Mouse (Mus musculus): ENCODE results near the gene Cilp2. TPM values are rescaled to one million over a fixed set of nuclear protein-coding genes. Genes with fewer than 3 reads are reported as not detected.
A peak's percentile ranks its signal among the peaks of the same experiment; 100 is the strongest.

Gene Cilp2
- polyA plus RNA-seq, 1 experiment from 2014 or later, result 0.35 TPM

- H3K27me3 ChIP-seq (ENCODE audit: control insufficient read depth, insufficient read depth, low read length), result no peaks in the 10 kb centered on the region
- H3K4me2 ChIP-seq (ENCODE audit: low read depth, low read length, severe bottlenecking), result no peak overlapping the region
- H3K36me3 ChIP-seq (ENCODE audit: control insufficient read depth, insufficient read depth, low read length), result no peaks in the 10 kb centered on the region; the same call in 1 of the 2 replicates
- WGBS, result 58% methylated on average over 4 of the region's 4 CpGs
- no peak for ATAC-seq (replicated peaks; ENCODE audit: low FRiP score)
- no peak for DNase-seq (ENCODE audit: low spot score)
- no peaks in the 10 kb centered on the region for H3K9me3 ChIP-seq (ENCODE audit: control insufficient read depth, low read length)
- H3K4me3 ChIP-seq (ENCODE audit: low read depth, low read length), result no peak overlapping the region
- no peaks in the 10 kb centered on the region for H3K4me1 ChIP-seq (replicated peaks; ENCODE audit: control insufficient read depth, insufficient read depth, low read length)
- no peak overlapping the region for H3K27ac ChIP-seq (ENCODE audit: low read depth, low read length)
- no peak overlapping the region for H3K9ac ChIP-seq (ENCODE audit: low read length)
These were observed 26.7 kb downstream of the Cilp2 start for GRCm38 (mm10) chr8:69860807-69861206.

DNA sequence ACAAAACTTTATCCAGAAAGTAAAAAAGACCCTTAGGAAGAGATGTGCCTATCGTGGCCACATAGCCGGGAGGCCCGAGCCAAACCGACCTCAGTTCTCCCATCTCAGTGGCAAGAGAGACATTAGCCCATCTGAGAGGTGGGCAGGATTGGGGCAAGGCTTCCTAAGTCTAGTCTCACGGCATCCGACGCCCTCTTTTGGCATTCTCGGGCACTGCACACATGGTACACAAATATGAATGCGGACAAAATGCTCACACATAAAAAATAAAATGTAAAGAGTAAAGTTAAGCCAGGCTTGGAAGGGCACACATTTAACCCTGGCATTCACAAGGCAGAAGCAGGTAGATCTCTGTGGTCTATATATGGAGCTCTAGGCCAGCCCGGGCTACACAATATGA lies 33.6 kb downstream of the Cilp2 start:
- no peak for DNase-seq (ENCODE audit: low spot score)
- H3K9me3 ChIP-seq (ENCODE audit: control insufficient read depth, low read length), result no peaks in the 10 kb centered on the region
- H3K4me1 ChIP-seq (replicated peaks; ENCODE audit: control insufficient read depth, insufficient read depth, low read length), result no peaks in the 10 kb centered on the region
- WGBS, result 90% methylated on average over 10 of the region's 10 CpGs
- no peak overlapping the region for H3K9ac ChIP-seq (ENCODE audit: low read length)
- H3K4me2 ChIP-seq (ENCODE audit: low read depth, low read length, severe bottlenecking), result no peak overlapping the region
- no peak overlapping the region for H3K4me3 ChIP-seq (ENCODE audit: low read depth, low read length)
- no peaks in the 10 kb centered on the region for H3K27me3 ChIP-seq (ENCODE audit: control insufficient read depth, insufficient read depth, low read length)
- H3K36me3 ChIP-seq (ENCODE audit: control insufficient read depth, insufficient read depth, low read length), result no peaks in the 10 kb centered on the region
- no peak overlapping the region for H3K27ac ChIP-seq (ENCODE audit: low read depth, low read length)
- ATAC-seq (replicated peaks; ENCODE audit: low FRiP score), result no peak

- no peaks in the 10 kb centered on the region for H3K9me3 ChIP-seq (ENCODE audit: control insufficient read depth, low read length)
- ATAC-seq (replicated peaks; ENCODE audit: low FRiP score) (no peak), DNase-seq (ENCODE audit: low spot score) (no peak)
- no peak overlapping the region for H3K27ac ChIP-seq (ENCODE audit: low read depth, low read length)
- no peak overlapping the region for H3K9ac ChIP-seq (ENCODE audit: low read length)
- no peaks in the 10 kb centered on the region for H3K27me3 ChIP-seq (ENCODE audit: control insufficient read depth, insufficient read depth, low read length)
- H3K4me2 ChIP-seq (ENCODE audit: low read depth, low read length, severe bottlenecking), result no peak overlapping the region
- no peaks in the 10 kb centered on the region for H3K36me3 ChIP-seq (ENCODE audit: control insufficient read depth, insufficient read depth, low read length)
- H3K4me1 ChIP-seq (replicated peaks; ENCODE audit: control insufficient read depth, insufficient read depth, low read length), result no peaks in the 10 kb centered on the region
- no peak overlapping the region for H3K4me3 ChIP-seq (ENCODE audit: low read depth, low read length)
- 78% methylated on average over 7 of the region's 7 CpGs for WGBS
These were observed 36.5 kb downstream of the Cilp2 start for GRCm38 (mm10) chr8:69850926-69851506.

DNA sequence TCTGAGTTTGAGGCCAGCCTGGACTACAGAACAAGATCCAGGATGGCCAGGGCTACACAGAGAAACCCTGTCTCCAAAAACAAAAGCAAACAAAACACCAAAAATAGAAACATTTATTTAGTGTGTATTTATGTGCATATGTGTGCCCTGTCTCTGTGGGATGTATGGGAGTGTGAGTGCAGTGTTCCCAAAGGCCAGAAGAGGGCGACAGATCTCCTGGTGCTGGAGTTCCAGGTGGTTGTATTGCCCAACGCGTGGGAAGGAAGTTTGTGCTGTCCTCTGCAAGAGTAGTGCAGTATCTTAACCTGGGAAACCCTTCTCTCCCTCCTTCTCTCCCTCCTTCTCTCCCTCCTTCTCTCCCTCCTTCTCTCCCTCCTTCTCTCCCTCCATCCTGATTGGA lies 37.6 kb downstream of the Cilp2 start:
- H3K4me2 ChIP-seq (ENCODE audit: low read depth, low read length, severe bottlenecking), result no peak overlapping the region
- H3K4me3 ChIP-seq (ENCODE audit: low read depth, low read length), result no peak overlapping the region
- ATAC-seq (replicated peaks; ENCODE audit: low FRiP score) (no peak), DNase-seq (ENCODE audit: low spot score) (no peak)
- H3K27me3 ChIP-seq (ENCODE audit: control insufficient read depth, insufficient read depth, low read length), result no peaks in the 10 kb centered on the region
- no peak overlapping the region for H3K27ac ChIP-seq (ENCODE audit: low read depth, low read length)
- H3K9me3 ChIP-seq (ENCODE audit: control insufficient read depth, low read length), result no peaks in the 10 kb centered on the region
- H3K4me1 ChIP-seq (replicated peaks; ENCODE audit: control insufficient read depth, insufficient read depth, low read length), result no peaks in the 10 kb centered on the region
- H3K9ac ChIP-seq (ENCODE audit: low read length), result no peak overlapping the region
- no peaks in the 10 kb centered on the region for H3K36me3 ChIP-seq (ENCODE audit: control insufficient read depth, insufficient read depth, low read length)
- WGBS, result 42% methylated on average over 3 of the region's 3 CpGs

GRCm38 (mm10) chr8:69848951-69849350 lies 38.5 kb downstream of the Cilp2 start:
- no peaks in the 10 kb centered on the region for H3K27me3 ChIP-seq (ENCODE audit: control insufficient read depth, insufficient read depth, low read length)
- H3K27ac ChIP-seq (ENCODE audit: low read depth, low read length), result no peak overlapping the region
- no peaks in the 10 kb centered on the region for H3K4me1 ChIP-seq (replicated peaks; ENCODE audit: control insufficient read depth, insufficient read depth, low read length)
- DNase-seq (ENCODE audit: low spot score), result no peak
- 95% methylated on average over 8 of the region's 8 CpGs for whole genome bisulfite sequencing
- no peak overlapping the region for H3K4me3 ChIP-seq (ENCODE audit: low read depth, low read length)
- H3K9me3 ChIP-seq (ENCODE audit: control insufficient read depth, low read length), result no peaks in the 10 kb centered on the region
- H3K36me3 ChIP-seq (ENCODE audit: control insufficient read depth, insufficient read depth, low read length), result no peaks in the 10 kb centered on the region
- H3K9ac ChIP-seq (ENCODE audit: low read length), result no peak overlapping the region
- ATAC-seq (replicated peaks; ENCODE audit: low FRiP score), result no peak
- H3K4me2 ChIP-seq (ENCODE audit: low read depth, low read length, severe bottlenecking), result no peak overlapping the region

DNA sequence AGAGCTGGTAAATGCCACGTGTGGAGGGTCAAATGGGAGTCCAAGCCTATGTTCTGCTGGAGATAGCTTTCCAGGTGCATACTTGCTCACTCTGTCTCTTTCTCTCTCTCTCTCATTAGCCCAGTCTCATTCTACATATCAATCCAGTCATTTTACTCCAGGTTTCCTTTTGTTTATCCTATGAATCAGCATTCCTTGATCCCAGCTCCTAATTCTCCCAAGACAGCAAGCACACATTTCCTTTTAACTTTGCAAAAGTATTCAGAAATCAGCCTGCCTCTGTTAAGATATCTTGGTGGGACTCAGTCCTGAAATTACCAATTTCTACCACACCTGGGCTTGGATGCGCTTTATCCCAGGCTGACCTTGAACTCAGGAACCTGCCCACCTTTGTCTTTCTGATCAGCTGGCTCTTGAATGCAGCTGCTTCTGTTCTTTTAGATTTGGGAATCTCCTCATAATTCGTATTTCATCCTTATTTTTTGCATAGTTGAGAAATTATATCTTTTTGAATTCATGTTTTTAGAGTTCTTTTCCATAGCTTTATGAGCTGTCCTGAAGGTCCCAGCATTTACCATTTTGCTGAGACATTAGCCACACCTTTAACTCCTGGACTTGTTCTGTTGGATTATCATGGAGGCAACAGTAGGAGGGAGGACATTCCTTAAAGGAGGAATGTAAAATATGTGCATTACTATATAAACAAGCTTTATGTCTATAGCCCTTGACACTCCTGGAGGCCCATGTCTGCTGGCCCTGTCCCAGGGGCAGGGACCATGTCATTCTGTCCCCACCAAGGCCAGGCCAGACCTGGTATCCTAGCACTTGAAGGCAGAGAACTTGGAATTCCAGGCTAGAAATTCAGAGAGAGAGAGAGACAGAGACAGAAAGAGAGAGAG lies 40.1 kb downstream of the Cilp2 start:
- DNase-seq (ENCODE audit: low spot score) (no peak), ATAC-seq (replicated peaks; ENCODE audit: low FRiP score) (no peak)
- no peaks in the 10 kb centered on the region for H3K9me3 ChIP-seq (ENCODE audit: control insufficient read depth, low read length)
- no peak overlapping the region for H3K9ac ChIP-seq (ENCODE audit: low read length)
- H3K27ac ChIP-seq (ENCODE audit: low read depth, low read length), result no peak overlapping the region
- H3K36me3 ChIP-seq (ENCODE audit: control insufficient read depth, insufficient read depth, low read length), result no peaks in the 10 kb centered on the region
- WGBS, result 84% methylated on average over 3 of the region's 3 CpGs
- no peaks in the 10 kb centered on the region for H3K27me3 ChIP-seq (ENCODE audit: control insufficient read depth, insufficient read depth, low read length)
- no peak overlapping the region for H3K4me3 ChIP-seq (ENCODE audit: low read depth, low read length)
- no peak overlapping the region for H3K4me2 ChIP-seq (ENCODE audit: low read depth, low read length, severe bottlenecking)
- no peaks in the 10 kb centered on the region for H3K4me1 ChIP-seq (replicated peaks; ENCODE audit: control insufficient read depth, insufficient read depth, low read length)

- Histone ChIP-seq H3K4me1 (replicated peaks; ENCODE audit: control insufficient read depth, insufficient read depth, low read length) (peaks cover 8% of the 10 kb centered on the region; the same call in 1 of the 2 replicates), H3K4me2 (ENCODE audit: low read depth, low read length, severe bottlenecking) (no peak overlapping the region), H3K27ac (ENCODE audit: low read depth, low read length) (no peak overlapping the region), H3K36me3 (ENCODE audit: control insufficient read depth, insufficient read depth, low read length) (no peaks in the 10 kb centered on the region), H3K9ac (ENCODE audit: low read length) (no peak overlapping the region), H3K9me3 (ENCODE audit: control insufficient read depth, low read length) (no peaks in the 10 kb centered on the region), H3K4me3 (ENCODE audit: low read depth, low read length) (no peak overlapping the region), H3K27me3 (ENCODE audit: control insufficient read depth, insufficient read depth, low read length) (no peaks in the 10 kb centered on the region)
- DNase-seq (ENCODE audit: low spot score), result no peak
- no peak for ATAC-seq (replicated peaks; ENCODE audit: low FRiP score)
- 81% methylated on average over 8 of the region's 8 CpGs for WGBS
These were observed 50.3 kb downstream of the Cilp2 start for GRCm38 (mm10) chr8:69837057-69837682.

GRCm38 (mm10) chr8:69832298-69832853 lies 55.1 kb downstream of the Cilp2 start, which contains the start of gene Pbx4:
Gene Pbx4 (plus strand): TSS chr8:69832491.
- Histone ChIP-seq H3K36me3 (ENCODE audit: control insufficient read depth, insufficient read depth, low read length) (no peaks in the 10 kb centered on the region), H3K27ac (ENCODE audit: low read depth, low read length) (peak within 1 kb of the TSS; percentile 77), H3K27me3 (ENCODE audit: control insufficient read depth, insufficient read depth, low read length) (no peaks in the 10 kb centered on the region), H3K9ac (ENCODE audit: low read length) (peak within 1 kb of the TSS; percentile 69), H3K4me2 (ENCODE audit: low read depth, low read length, severe bottlenecking) (peak within 1 kb of the TSS; percentile 82), H3K4me3 (ENCODE audit: low read depth, low read length) (peak within 1 kb of the TSS; percentile 65), H3K9me3 (ENCODE audit: control insufficient read depth, low read length) (no peaks in the 10 kb centered on the region), H3K4me1 (replicated peaks; ENCODE audit: control insufficient read depth, insufficient read depth, low read length) (peaks cover 12% of the 10 kb centered on the region; the same call in 1 of the 2 replicates)
- DNase-seq (ENCODE audit: low spot score), result peak; percentile 97
- 0% methylated on average over 38 of the region's 38 CpGs for WGBS
- ATAC-seq (replicated peaks; ENCODE audit: low FRiP score), result peak; percentile 98

All from forebrain, embryonic 11.5 days (tissue).